Mouse (Mus musculus): ENCODE measurements around the gene Golga2. TPM values are rescaled to one million over a fixed set of nuclear protein-coding genes. Genes with fewer than 3 reads are reported as not detected.

Golga2 gene
- polyA plus RNA-seq, 1 experiment from 2014 or later, result 21.3 TPM

GRCm38 (mm10) chr2:32252658-32253057 lies 34.5 kb upstream of the Golga2 start:
- H3K27ac ChIP-seq (ENCODE audit: low read depth, low read length), result no peak overlapping the region
- peaks cover 69% of the 10 kb centered on the region for H3K36me3 ChIP-seq (ENCODE audit: control insufficient read depth, insufficient read depth, low read length)
- no peaks in the 10 kb centered on the region for H3K9me3 ChIP-seq (ENCODE audit: control insufficient read depth, low read length)
- 92% methylated on average over 5 of the region's 5 CpGs for WGBS
- H3K4me3 ChIP-seq (ENCODE audit: low read length), result no peak overlapping the region
- no peaks in the 10 kb centered on the region for H3K4me1 ChIP-seq (ENCODE audit: control insufficient read depth, insufficient read depth, low read length)
- no peak overlapping the region for H3K9ac ChIP-seq (ENCODE audit: low read depth, low read length)
- ATAC-seq (ENCODE audit: low FRiP score, low TSS enrichment), result no peak
- H3K27me3 ChIP-seq (ENCODE audit: control insufficient read depth, insufficient read depth, low read length), result no peaks in the 10 kb centered on the region
- no peak overlapping the region for H3K4me2 ChIP-seq (replicated peaks; ENCODE audit: low read depth, low read length)

GRCm38 (mm10) chr2:32253352-32253751 lies 33.8 kb upstream of the Golga2 start:
- Histone ChIP-seq H3K27ac (ENCODE audit: low read depth, low read length) (no peak overlapping the region), H3K4me1 (ENCODE audit: control insufficient read depth, insufficient read depth, low read length) (no peaks in the 10 kb centered on the region), H3K27me3 (ENCODE audit: control insufficient read depth, insufficient read depth, low read length) (no peaks in the 10 kb centered on the region), H3K4me2 (replicated peaks; ENCODE audit: low read depth, low read length) (no peak overlapping the region), H3K36me3 (ENCODE audit: control insufficient read depth, insufficient read depth, low read length) (peaks cover 72% of the 10 kb centered on the region), H3K9ac (ENCODE audit: low read depth, low read length) (no peak overlapping the region), H3K9me3 (ENCODE audit: control insufficient read depth, low read length) (no peaks in the 10 kb centered on the region), H3K4me3 (ENCODE audit: low read length) (no peak overlapping the region)
- WGBS, result 75% methylated on average over 1 of the region's 1 CpGs
- no peak for ATAC-seq (ENCODE audit: low FRiP score, low TSS enrichment)

- peaks cover 65% of the 10 kb centered on the region for H3K36me3 ChIP-seq (ENCODE audit: control insufficient read depth, insufficient read depth, low read length)
- H3K4me1 ChIP-seq (ENCODE audit: control insufficient read depth, insufficient read depth, low read length), result peaks cover 7% of the 10 kb centered on the region
- ATAC-seq (ENCODE audit: low FRiP score, low TSS enrichment), result no peak
- H3K4me2 ChIP-seq (replicated peaks; ENCODE audit: low read depth, low read length), result no peak overlapping the region
- no peaks in the 10 kb centered on the region for H3K9me3 ChIP-seq (ENCODE audit: control insufficient read depth, low read length)
- no peak overlapping the region for H3K27ac ChIP-seq (ENCODE audit: low read depth, low read length)
- H3K4me3 ChIP-seq (ENCODE audit: low read length), result no peak overlapping the region
- H3K9ac ChIP-seq (ENCODE audit: low read depth, low read length), result no peak overlapping the region
- no peaks in the 10 kb centered on the region for H3K27me3 ChIP-seq (ENCODE audit: control insufficient read depth, insufficient read depth, low read length)
- WGBS, result 84% methylated on average over 5 of the region's 5 CpGs
Measured at GRCm38 (mm10) chr2:32254563-32254962, 32.6 kb upstream of the Golga2 start.

GRCm38 (mm10) chr2:32256273-32256672 lies 30.9 kb upstream of the Golga2 start:
- H3K9ac ChIP-seq (ENCODE audit: low read depth, low read length), result no peak overlapping the region
- no peaks in the 10 kb centered on the region for H3K9me3 ChIP-seq (ENCODE audit: control insufficient read depth, low read length)
- no peak for ATAC-seq (ENCODE audit: low FRiP score, low TSS enrichment)
- H3K36me3 ChIP-seq (ENCODE audit: control insufficient read depth, insufficient read depth, low read length), result peaks cover 55% of the 10 kb centered on the region
- H3K27me3 ChIP-seq (ENCODE audit: control insufficient read depth, insufficient read depth, low read length), result no peaks in the 10 kb centered on the region
- 88% methylated on average over 11 of the region's 11 CpGs for WGBS
- H3K4me3 ChIP-seq (ENCODE audit: low read length), result no peak overlapping the region
- H3K4me1 ChIP-seq (ENCODE audit: control insufficient read depth, insufficient read depth, low read length), result peaks cover 7% of the 10 kb centered on the region
- no peak overlapping the region for H3K27ac ChIP-seq (ENCODE audit: low read depth, low read length)
- no peak overlapping the region for H3K4me2 ChIP-seq (replicated peaks; ENCODE audit: low read depth, low read length)

- no peak for ATAC-seq (ENCODE audit: low FRiP score, low TSS enrichment)
Measured at GRCm38 (mm10) chr2:32258887-32259533, 28.2 kb upstream of the Golga2 start.

GRCm38 (mm10) chr2:32259657-32260417 lies 27.3 kb upstream of the Golga2 start, which contains the start of gene Uck1:
Gene Uck1, minus strand, starts transcription at chr2:32260159.
- H3K9ac ChIP-seq (ENCODE audit: low read depth, low read length), result peak within 1 kb of the TSS; percentile 79

More at GRCm38 (mm10) chr2:32258887-32259533, 28.2 kb upstream of the Golga2 start:
- H3K36me3 ChIP-seq (ENCODE audit: control insufficient read depth, insufficient read depth, low read length), result peaks cover 30% of the 10 kb centered on the region
- peak overlapping the region; percentile 73 for H3K4me3 ChIP-seq (ENCODE audit: low read length)
- peaks cover 7% of the 10 kb centered on the region for H3K4me1 ChIP-seq (ENCODE audit: control insufficient read depth, insufficient read depth, low read length)
- no peak overlapping the region; the same call in none of the 2 replicates for H3K27ac ChIP-seq (ENCODE audit: low read depth, low read length)
- no peaks in the 10 kb centered on the region for H3K27me3 ChIP-seq (ENCODE audit: control insufficient read depth, insufficient read depth, low read length)
- peak overlapping the region; percentile 79 for H3K4me2 ChIP-seq (replicated peaks; ENCODE audit: low read depth, low read length)
- no peaks in the 10 kb centered on the region for H3K9me3 ChIP-seq (ENCODE audit: control insufficient read depth, low read length)
- peak overlapping the region; percentile 79 for H3K9ac ChIP-seq (ENCODE audit: low read depth, low read length)
- 43% methylated on average over 6 of the region's 6 CpGs for WGBS

GRCm38 (mm10) chr2:32260635-32261034 lies 26.5 kb upstream of the Golga2 start:
- Histone ChIP-seq H3K4me1 (ENCODE audit: control insufficient read depth, insufficient read depth, low read length) (peaks cover 7% of the 10 kb centered on the region), H3K27me3 (ENCODE audit: control insufficient read depth, insufficient read depth, low read length) (no peaks in the 10 kb centered on the region), H3K9ac (ENCODE audit: low read depth, low read length) (no peak overlapping the region), H3K36me3 (ENCODE audit: control insufficient read depth, insufficient read depth, low read length) (peaks cover 21% of the 10 kb centered on the region), H3K4me2 (replicated peaks; ENCODE audit: low read depth, low read length) (no peak overlapping the region), H3K4me3 (ENCODE audit: low read length) (peak overlapping the region; percentile 73; the same call in 1 of the 2 replicates), H3K27ac (ENCODE audit: low read depth, low read length) (no peak overlapping the region), H3K9me3 (ENCODE audit: control insufficient read depth, low read length) (no peaks in the 10 kb centered on the region)
- no peak for ATAC-seq (ENCODE audit: low FRiP score, low TSS enrichment)
- 35% methylated on average over 4 of the region's 4 CpGs for WGBS

More at GRCm38 (mm10) chr2:32259657-32260417, 27.3 kb upstream of the Golga2 start, which contains the start of gene Uck1:
- H3K27ac ChIP-seq (ENCODE audit: low read depth, low read length), result peak within 1 kb of the TSS; percentile 48
- H3K4me3 ChIP-seq (ENCODE audit: low read length), result peak within 1 kb of the TSS; percentile 73
- peaks cover 7% of the 10 kb centered on the region for H3K4me1 ChIP-seq (ENCODE audit: control insufficient read depth, insufficient read depth, low read length)
- no peaks in the 10 kb centered on the region for H3K27me3 ChIP-seq (ENCODE audit: control insufficient read depth, insufficient read depth, low read length)
- H3K36me3 ChIP-seq (ENCODE audit: control insufficient read depth, insufficient read depth, low read length), result peaks cover 21% of the 10 kb centered on the region
- H3K9me3 ChIP-seq (ENCODE audit: control insufficient read depth, low read length), result no peaks in the 10 kb centered on the region
- ATAC-seq (ENCODE audit: low FRiP score, low TSS enrichment), result peak; percentile 89
- peak within 1 kb of the TSS; percentile 79 for H3K4me2 ChIP-seq (replicated peaks; ENCODE audit: low read depth, low read length)
- WGBS, result 2% methylated on average over 59 of the region's 59 CpGs

GRCm38 (mm10) chr2:32275823-32276222 lies 11.4 kb upstream of the Golga2 start:
- Histone ChIP-seq H3K4me2 (replicated peaks; ENCODE audit: low read depth, low read length) (no peak overlapping the region), H3K36me3 (ENCODE audit: control insufficient read depth, insufficient read depth, low read length) (peaks cover 36% of the 10 kb centered on the region), H3K4me3 (ENCODE audit: low read length) (no peak overlapping the region), H3K27me3 (ENCODE audit: control insufficient read depth, insufficient read depth, low read length) (no peaks in the 10 kb centered on the region), H3K9me3 (ENCODE audit: control insufficient read depth, low read length) (no peaks in the 10 kb centered on the region), H3K9ac (ENCODE audit: low read depth, low read length) (no peak overlapping the region), H3K27ac (ENCODE audit: low read depth, low read length) (no peak overlapping the region), H3K4me1 (ENCODE audit: control insufficient read depth, insufficient read depth, low read length) (no peaks in the 10 kb centered on the region)
- ATAC-seq (ENCODE audit: low FRiP score, low TSS enrichment), result no peak
- 75% methylated on average over 3 of the region's 3 CpGs for WGBS

GRCm38 (mm10) chr2:32282289-32282688 lies 4.9 kb upstream of the Golga2 start:
- H3K27ac ChIP-seq (ENCODE audit: low read depth, low read length), result no peak overlapping the region
- WGBS, result 85% methylated on average over 2 of the region's 2 CpGs
- no peak overlapping the region for H3K9ac ChIP-seq (ENCODE audit: low read depth, low read length)
- no peak overlapping the region for H3K4me3 ChIP-seq (ENCODE audit: low read length)
- H3K27me3 ChIP-seq (ENCODE audit: control insufficient read depth, insufficient read depth, low read length), result no peaks in the 10 kb centered on the region
- peaks cover 8% of the 10 kb centered on the region; the same call in 1 of the 2 replicates for H3K4me1 ChIP-seq (ENCODE audit: control insufficient read depth, insufficient read depth, low read length)
- peaks cover 74% of the 10 kb centered on the region for H3K36me3 ChIP-seq (ENCODE audit: control insufficient read depth, insufficient read depth, low read length)
- ATAC-seq (ENCODE audit: low FRiP score, low TSS enrichment), result no peak
- H3K4me2 ChIP-seq (replicated peaks; ENCODE audit: low read depth, low read length), result no peak overlapping the region
- no peaks in the 10 kb centered on the region for H3K9me3 ChIP-seq (ENCODE audit: control insufficient read depth, low read length)
